Mouse (Mus musculus) stomach, postnatal 0 days (tissue): ENCODE measurements at regions not wholly inside any gene's neighbourhood (a gene's known extent, or its start where the extent isn't known, plus 50 kb on each side); places are given as distances from the start of the nearest gene placed in this dataset.

Source experiments
- CTCF ChIP-seq: IDR thresholded peaks from 2 replicates; pipeline ENCODE4 v1.5.1; 2016; ENCODE audit warnings: antibody characterized with exemption, low read depth, mild to moderate bottlenecking, moderate library complexity
- EP300 ChIP-seq: optimal IDR thresholded peaks from 2 replicates; pipeline ENCODE3; 2016; ENCODE audit warnings: antibody characterized with exemption

- TF ChIP-seq EP300 (no peak), CTCF (no peak)
Measured at GRCm38 (mm10) chr1:73170668-73171008, 154.9 kb upstream of the Tnp1 start.
